Mouse (Mus musculus): ENCODE measurements around the gene Itih3. TPM values are rescaled to one million over a fixed set of nuclear protein-coding genes. Genes with fewer than 3 reads are reported as not detected.
A peak's percentile ranks its signal among the peaks of the same experiment; 100 is the strongest.

Itih3 gene
- total and polyA plus RNA-seq, 3 experiments = not detected

GRCm38 (mm10) chr14:30943860-30944674 is 20.5 kb upstream of the Itih3 start:
- H3K36me3 ChIP-seq (replicated peaks in 1 of 2; ENCODE audit: control insufficient read depth in 1 of 2, insufficient read depth in 1 of 2, low read length in 1 of 2) = peaks cover 0 to 4% of the 10 kb centered on the region in 2 experiments
- H3K9me3 ChIP-seq (replicated peaks; ENCODE audit: low read length) = no peaks in the 10 kb centered on the region
- H3K4me3 ChIP-seq (replicated peaks in 1 of 3; ENCODE audit: low read depth in 2 of 3, low read length in 2 of 3, poor library complexity in 1 of 3) = peak overlapping the region in 2 of 3 experiments; percentile 36 to 47
- TF ChIP-seq MAFK (IDR thresholded peaks at IDR 0.05; ENCODE audit: insufficient replicate concordance, low read length) = no peak
- TF ChIP-seq CTCF (conservative IDR thresholded peaks at IDR 0.05 in 1 of 2, IDR thresholded peaks at IDR 0.05 in 1 of 2; ENCODE audit: low read depth in 2 of 2, low read length in 2 of 2) = peak; percentile 82 to 88
- TF ChIP-seq ZC3H11A (IDR thresholded peaks at IDR 0.05; ENCODE audit: low read depth, low read length) = no peak
- peak; percentile 36 for TF ChIP-seq NELFE (IDR thresholded peaks at IDR 0.05; ENCODE audit: low read depth, low read length)
- TF ChIP-seq MEF2A (IDR thresholded peaks at IDR 0.05; ENCODE audit: borderline replicate concordance, low read depth, low read length) = peak; percentile 35; the same call in 1 of the 2 replicates
- no peak for TF ChIP-seq UBTF (IDR thresholded peaks at IDR 0.05; ENCODE audit: low read depth, low read length)
- peak; percentile 4 for TF ChIP-seq ELF1 (IDR thresholded peaks at IDR 0.05; ENCODE audit: low read depth, low read length)
- peak; percentile 61 for TF ChIP-seq IRF4 (IDR thresholded peaks at IDR 0.05; ENCODE audit: low read depth, low read length)
- TF ChIP-seq CHD2 (IDR thresholded peaks at IDR 0.05; ENCODE audit: low read length) = no peak
- TF ChIP-seq CHD1 (IDR thresholded peaks at IDR 0.05; ENCODE audit: low read depth, low read length) = no peak
- no peak for TF ChIP-seq TBP (conservative IDR thresholded peaks at IDR 0.05; ENCODE audit: low read depth, low read length)
- no peak for TF ChIP-seq GABPA (IDR thresholded peaks at IDR 0.05; ENCODE audit: insufficient replicate concordance, low read depth, low read length)
- no peak for TF ChIP-seq ZNF384 (IDR thresholded peaks at IDR 0.05; ENCODE audit: low read depth, low read length)
- 0 out of 2 replicates have a peak, but pooled peaks have one; percentile 26 for TF ChIP-seq TCF12 (IDR thresholded peaks at IDR 0.05; ENCODE audit: low read depth, low read length)
- no peak; the same call in 1 of the 2 replicates for TF ChIP-seq SIN3A (IDR thresholded peaks at IDR 0.05; ENCODE audit: low read length)
- TF ChIP-seq SMC3 (IDR thresholded peaks at IDR 0.05; ENCODE audit: low read depth, low read length) = peak; percentile 54
- peak; percentile 20; the same call in 1 of the 2 replicates for TF ChIP-seq EP300 (IDR thresholded peaks at IDR 0.05; ENCODE audit: low read length)
- peak; percentile 47; the same call in 1 of the 2 replicates for TF ChIP-seq POLR2A (IDR thresholded peaks at IDR 0.05; ENCODE audit: low read depth, low read length)
- no peak; the same call in 1 of the 2 replicates for TF ChIP-seq MAX (IDR thresholded peaks at IDR 0.05; ENCODE audit: low read length)
- TF ChIP-seq JUN (IDR thresholded peaks at IDR 0.05; ENCODE audit: insufficient read depth, low read depth, low read length) = peak; percentile 9; the same call in 1 of the 2 replicates
- no peak for TF ChIP-seq KAT2A (IDR thresholded peaks at IDR 0.05; ENCODE audit: insufficient replicate concordance, low read length)
- no peak for TF ChIP-seq USF1 (IDR thresholded peaks at IDR 0.05; ENCODE audit: low read depth, low read length)
- TF ChIP-seq MXI1 (IDR thresholded peaks at IDR 0.05; ENCODE audit: low read depth, low read length) = peak; percentile 76
- TF ChIP-seq RCOR1 (conservative IDR thresholded peaks at IDR 0.05; ENCODE audit: low read depth, low read length) = no peak
- peak; percentile 45 for TF ChIP-seq HCFC1 (IDR thresholded peaks at IDR 0.05; ENCODE audit: low read depth, low read length)
- no peak; the same call in 1 of the 2 replicates for TF ChIP-seq POLR2AphosphoS2 (IDR thresholded peaks at IDR 0.05; ENCODE audit: low read depth, low read length)
- TF ChIP-seq ZKSCAN1 (IDR thresholded peaks at IDR 0.05; ENCODE audit: borderline replicate concordance, low read depth, low read length) = no peak
- no peak for TF ChIP-seq E2F4 (IDR thresholded peaks at IDR 0.05; ENCODE audit: insufficient replicate concordance, low read depth, low read length)
- peak; percentile 40; the same call in 1 of the 2 replicates for TF ChIP-seq ETS1 (conservative IDR thresholded peaks at IDR 0.05; ENCODE audit: low read depth, low read length)
- no peak; the same call in 1 of the 2 replicates for TF ChIP-seq BHLHE40 (IDR thresholded peaks at IDR 0.05; ENCODE audit: low read depth, low read length)
- no peak for TF ChIP-seq NRF1 (IDR thresholded peaks at IDR 0.05; ENCODE audit: low read depth, low read length)
- peak; percentile 36; the same call in 1 of the 2 replicates for TF ChIP-seq MYC (IDR thresholded peaks at IDR 0.05; ENCODE audit: low read depth, low read length)
- TF ChIP-seq RAD21 (IDR thresholded peaks at IDR 0.05; ENCODE audit: low read depth, low read length) = peak; percentile 73
- TF ChIP-seq JUND (conservative IDR thresholded peaks at IDR 0.05; ENCODE audit: low read depth, low read length) = 0 out of 2 replicates have a peak, but pooled peaks have one; percentile 6
- dilution Hi-C loops (cut with MboI; ENCODE audit: extremely low pct_ligation_motif_present, extremely low pct_unique_long_range_greater_than_20kb, low sequenced_read_pairs) (no loop called here), in situ Hi-C loops (cut with MboI; ENCODE audit: low pct_ligation_motif_present, low pct_unique_long_range_greater_than_20kb, low sequenced_read_pairs) (no loop called here)
- peaks cover 29 to 38% of the 10 kb centered on the region in 2 experiments for H3K4me1 ChIP-seq (ENCODE audit: control insufficient read depth in 1 of 2, insufficient read depth in 2 of 2)
- no peaks in the 10 kb centered on the region for H3K79me2 ChIP-seq (replicated peaks; ENCODE audit: control insufficient read depth, extremely low read depth, insufficient read depth, poor library complexity, severe bottlenecking)
- peak overlapping the region; percentile 73 for H3K4me2 ChIP-seq (ENCODE audit: insufficient read depth, low read depth, poor library complexity, severe bottlenecking)
- peaks cover 5% of the 10 kb centered on the region for H3K27me3 ChIP-seq (replicated peaks)
- H3K27ac ChIP-seq (ENCODE audit: insufficient read depth, low read depth) = peak overlapping the region; percentile 96
- DNase-seq (ENCODE audit: extremely low read depth) = peak; percentile 71
- H3K9ac ChIP-seq (ENCODE audit: insufficient read depth, low read depth) = peak overlapping the region; percentile 94
